Mouse (Mus musculus): ENCODE measurements at regions not wholly inside any gene's neighbourhood (a gene's known extent, or its start where the extent isn't known, plus 50 kb on each side); places are given as distances from the start of the nearest gene placed in this dataset.

- no peak overlapping the region for H3K4me3 ChIP-seq (replicated peaks)
- H3K27me3 ChIP-seq, result no peaks in the 10 kb centered on the region
- no peaks in the 10 kb centered on the region for H3K36me3 ChIP-seq (replicated peaks)
- H3K9ac ChIP-seq, result no peak overlapping the region
- no peak for ATAC-seq (ENCODE audit: low FRiP score)
- H3K4me1 ChIP-seq, result no peaks in the 10 kb centered on the region
- H3K27ac ChIP-seq, result no peak overlapping the region
- no peak overlapping the region for H3K4me2 ChIP-seq
- H3K9me3 ChIP-seq, result no peaks in the 10 kb centered on the region
- 84% methylated on average over 3 of the region's 3 CpGs for WGBS
Observed at GRCm38 (mm10) chr4:89082838-89083237, 54.1 kb upstream of the Mtap start.

GRCm38 (mm10) chr4:89078485-89078884, 58.4 kb upstream of the Mtap start:
- Histone ChIP-seq H3K9me3 (no peaks in the 10 kb centered on the region), H3K4me3 (replicated peaks) (no peak overlapping the region), H3K36me3 (replicated peaks) (no peaks in the 10 kb centered on the region), H3K27me3 (no peaks in the 10 kb centered on the region), H3K4me1 (no peaks in the 10 kb centered on the region; the same call in 1 of the 2 replicates), H3K4me2 (no peak overlapping the region), H3K27ac (no peak overlapping the region), H3K9ac (no peak overlapping the region)
- no peak for ATAC-seq (ENCODE audit: low FRiP score)
- 88% methylated on average over 9 of the region's 9 CpGs for WGBS

- H3K9ac ChIP-seq, result no peak overlapping the region
- no peak overlapping the region for H3K27ac ChIP-seq
- H3K9me3 ChIP-seq, result no peaks in the 10 kb centered on the region
- no peak for ATAC-seq (ENCODE audit: low FRiP score)
- no peak overlapping the region for H3K4me3 ChIP-seq (replicated peaks)
- H3K27me3 ChIP-seq, result no peaks in the 10 kb centered on the region
- H3K36me3 ChIP-seq (replicated peaks), result no peaks in the 10 kb centered on the region
- 61% methylated on average over 4 of the region's 4 CpGs for WGBS
- no peaks in the 10 kb centered on the region; the same call in 1 of the 2 replicates for H3K4me1 ChIP-seq
- H3K4me2 ChIP-seq, result no peak overlapping the region
Observed at GRCm38 (mm10) chr4:89074705-89075104, 62.2 kb upstream of the Mtap start.

GRCm38 (mm10) chr4:89070430-89070829, 66.5 kb upstream of the Mtap start:
- Histone ChIP-seq H3K36me3 (replicated peaks) (no peaks in the 10 kb centered on the region), H3K27me3 (no peaks in the 10 kb centered on the region), H3K4me1 (no peaks in the 10 kb centered on the region; the same call in 1 of the 2 replicates), H3K9me3 (0 out of 2 replicates have a peak, but pooled peaks cover 3% of the 10 kb centered on the region), H3K4me3 (replicated peaks) (no peak overlapping the region), H3K4me2 (no peak overlapping the region), H3K27ac (no peak overlapping the region), H3K9ac (no peak overlapping the region)
- ATAC-seq (ENCODE audit: low FRiP score), result no peak
- 86% methylated on average over 2 of the region's 2 CpGs for WGBS

- H3K27me3 ChIP-seq, result no peaks in the 10 kb centered on the region
- 80% methylated on average over 7 of the region's 7 CpGs for WGBS
- ATAC-seq (ENCODE audit: low FRiP score), result no peak
Observed at GRCm38 (mm10) chr4:89064401-89064800, 72.5 kb upstream of the Mtap start.

GRCm38 (mm10) chr4:89062384-89062783, 74.5 kb upstream of the Mtap start:
- Histone ChIP-seq H3K4me2 (no peak overlapping the region), H3K9me3 (no peaks in the 10 kb centered on the region), H3K4me3 (replicated peaks) (no peak overlapping the region), H3K4me1 (no peaks in the 10 kb centered on the region), H3K9ac (no peak overlapping the region), H3K36me3 (replicated peaks) (no peaks in the 10 kb centered on the region), H3K27ac (no peak overlapping the region), H3K27me3 (no peaks in the 10 kb centered on the region)
- 88% methylated on average over 1 of the region's 1 CpGs for WGBS
- ATAC-seq (ENCODE audit: low FRiP score), result no peak

More at GRCm38 (mm10) chr4:89064401-89064800, 72.5 kb upstream of the Mtap start:
- Histone ChIP-seq H3K9me3 (0 out of 2 replicates have a peak, but pooled peaks cover 3% of the 10 kb centered on the region), H3K4me2 (no peak overlapping the region), H3K4me1 (no peaks in the 10 kb centered on the region), H3K4me3 (replicated peaks) (no peak overlapping the region), H3K9ac (no peak overlapping the region), H3K27ac (no peak overlapping the region), H3K36me3 (replicated peaks) (no peaks in the 10 kb centered on the region)

GRCm38 (mm10) chr4:89061619-89062018, 75.3 kb upstream of the Mtap start:
- ATAC-seq (ENCODE audit: low FRiP score), result no peak
- no peak overlapping the region for H3K27ac ChIP-seq
- no peaks in the 10 kb centered on the region for H3K27me3 ChIP-seq
- H3K4me1 ChIP-seq, result no peaks in the 10 kb centered on the region
- H3K9me3 ChIP-seq, result no peaks in the 10 kb centered on the region
- no peaks in the 10 kb centered on the region for H3K36me3 ChIP-seq (replicated peaks)
- 88% methylated on average over 4 of the region's 4 CpGs for WGBS
- no peak overlapping the region for H3K4me2 ChIP-seq
- H3K9ac ChIP-seq, result no peak overlapping the region
- no peak overlapping the region for H3K4me3 ChIP-seq (replicated peaks)

- Histone ChIP-seq H3K9me3 (no peaks in the 10 kb centered on the region), H3K4me2 (no peak overlapping the region), H3K36me3 (replicated peaks) (no peaks in the 10 kb centered on the region), H3K27me3 (no peaks in the 10 kb centered on the region), H3K9ac (no peak overlapping the region), H3K4me1 (no peaks in the 10 kb centered on the region), H3K27ac (no peak overlapping the region), H3K4me3 (replicated peaks) (no peak overlapping the region)
- ATAC-seq (ENCODE audit: low FRiP score), result no peak
Observed at GRCm38 (mm10) chr4:89057573-89057972, 79.3 kb upstream of the Mtap start.

GRCm38 (mm10) chr4:89057135-89057534, 79.8 kb upstream of the Mtap start:
- WGBS, result 77% methylated on average over 1 of the region's 1 CpGs
- no peak overlapping the region for H3K4me2 ChIP-seq
- ATAC-seq (ENCODE audit: low FRiP score), result no peak

GRCm38 (mm10) chr4:89055969-89056368, 81.0 kb upstream of the Mtap start:
- Histone ChIP-seq H3K4me1 (no peaks in the 10 kb centered on the region), H3K27ac (no peak overlapping the region), H3K4me2 (no peak overlapping the region), H3K9ac (no peak overlapping the region), H3K4me3 (replicated peaks) (no peak overlapping the region), H3K27me3 (no peaks in the 10 kb centered on the region), H3K9me3 (no peaks in the 10 kb centered on the region), H3K36me3 (replicated peaks) (no peaks in the 10 kb centered on the region)
- no peak for ATAC-seq (ENCODE audit: low FRiP score)
- whole genome bisulfite sequencing, result 83% methylated on average over 3 of the region's 3 CpGs

More at GRCm38 (mm10) chr4:89057135-89057534, 79.8 kb upstream of the Mtap start:
- H3K9ac ChIP-seq, result no peak overlapping the region
- H3K4me3 ChIP-seq (replicated peaks), result no peak overlapping the region
- no peaks in the 10 kb centered on the region for H3K36me3 ChIP-seq (replicated peaks)
- H3K27ac ChIP-seq, result no peak overlapping the region
- H3K4me1 ChIP-seq, result no peaks in the 10 kb centered on the region
- no peaks in the 10 kb centered on the region for H3K27me3 ChIP-seq
- H3K9me3 ChIP-seq, result no peaks in the 10 kb centered on the region

- ATAC-seq (ENCODE audit: low FRiP score), result no peak
- H3K4me2 ChIP-seq, result no peak overlapping the region
- 69% methylated on average over 6 of the region's 6 CpGs for WGBS
Observed at GRCm38 (mm10) chr4:89053606-89054005, 83.3 kb upstream of the Mtap start.

GRCm38 (mm10) chr4:89051897-89052296, 85.0 kb upstream of the Mtap start:
- Histone ChIP-seq H3K4me2 (no peak overlapping the region), H3K4me3 (replicated peaks) (no peak overlapping the region), H3K27me3 (no peaks in the 10 kb centered on the region), H3K4me1 (no peaks in the 10 kb centered on the region), H3K9ac (no peak overlapping the region), H3K27ac (no peak overlapping the region), H3K36me3 (replicated peaks) (no peaks in the 10 kb centered on the region), H3K9me3 (no peaks in the 10 kb centered on the region)
- 86% methylated on average over 5 of the region's 5 CpGs for WGBS
- ATAC-seq (ENCODE audit: low FRiP score), result no peak

More at GRCm38 (mm10) chr4:89053606-89054005, 83.3 kb upstream of the Mtap start:
- H3K27ac ChIP-seq, result no peak overlapping the region
- no peaks in the 10 kb centered on the region for H3K36me3 ChIP-seq (replicated peaks)
- H3K4me1 ChIP-seq, result no peaks in the 10 kb centered on the region
- no peaks in the 10 kb centered on the region for H3K9me3 ChIP-seq
- no peak overlapping the region for H3K9ac ChIP-seq
- no peak overlapping the region for H3K4me3 ChIP-seq (replicated peaks)
- H3K27me3 ChIP-seq, result no peaks in the 10 kb centered on the region

- WGBS, result 88% methylated on average over 4 of the region's 4 CpGs
- Histone ChIP-seq H3K9me3 (no peaks in the 10 kb centered on the region), H3K4me1 (no peaks in the 10 kb centered on the region), H3K4me2 (no peak overlapping the region), H3K36me3 (replicated peaks) (no peaks in the 10 kb centered on the region), H3K4me3 (replicated peaks) (no peak overlapping the region), H3K27me3 (no peaks in the 10 kb centered on the region), H3K9ac (no peak overlapping the region), H3K27ac (no peak overlapping the region)
- ATAC-seq (ENCODE audit: low FRiP score), result no peak
Observed at GRCm38 (mm10) chr4:89050551-89051199, 86.2 kb upstream of the Mtap start.
